9 mouse cellular contexts compared by ENCODE assay signal in genomic region chr11:119127686-119128473, GRCm38 (mm10). TPM values are rescaled to one million over a fixed set of nuclear protein-coding genes. Genes with fewer than 3 reads are reported as not detected.
A peak's percentile ranks its signal among the peaks of the same experiment; 100 is the strongest.
DNase-seq lines count a peak whose midpoint lies in the region; ATAC-seq lines count a peak whose summit lies in the region.
"Had no signal": no experiment of that assay in that cellular context is flagged by ENCODE, and none has a peak within 500 bp of the region (broad histone marks: within the 10 kb centered on the region; RNA-seq: fewer than 3 reads in every experiment).

No protein-coding gene starts in this region.

- no peaks in the 10 kb centered on the region for H3K9me3 ChIP-seq in hindbrain, embryonic 10.5 days
- no peaks in the 10 kb centered on the region for H3K9me3 ChIP-seq in hindbrain, embryonic 16.5 days (ENCODE audit: control insufficient read depth, low read length)
- H3K9me3 ChIP-seq in midbrain, embryonic 15.5 days: no peaks in the 10 kb centered on the region

- no peak overlapping the region for H3K4me3 ChIP-seq in hindbrain, embryonic 10.5 days
- H3K4me3 ChIP-seq in hindbrain, embryonic 16.5 days (ENCODE audit: low read length): no peak overlapping the region
- no peak overlapping the region for H3K4me3 ChIP-seq in midbrain, embryonic 15.5 days
- H3K4me3 ChIP-seq: erythroblast, embryonic 14.5 days had no signal

- peaks cover 60% of the 10 kb centered on the region for H3K4me1 ChIP-seq in hindbrain, embryonic 10.5 days (replicated peaks)
- peaks cover 35% of the 10 kb centered on the region for H3K4me1 ChIP-seq in hindbrain, embryonic 16.5 days (ENCODE audit: control insufficient read depth, insufficient read depth, low read depth, low read length)
- peaks cover 43% of the 10 kb centered on the region for H3K4me1 ChIP-seq in midbrain, embryonic 15.5 days

- no peak overlapping the region for H3K4me2 ChIP-seq in hindbrain, embryonic 16.5 days (ENCODE audit: low read length)
- H3K4me2 ChIP-seq in midbrain, embryonic 15.5 days: no peak overlapping the region

- 73% methylated on average over 9 of the region's 9 CpGs for WGBS in hindbrain, embryonic 10.5 days
- 58% methylated on average over 9 of the region's 9 CpGs for WGBS in hindbrain, embryonic 16.5 days
- WGBS in midbrain, embryonic 15.5 days: 58% methylated on average over 9 of the region's 9 CpGs

- H3K27ac ChIP-seq in hindbrain, embryonic 10.5 days: peak overlapping the region; percentile 51; the same call in 1 of the 2 replicates
- H3K27ac ChIP-seq in hindbrain, embryonic 16.5 days (ENCODE audit: low read depth, low read length): no peak overlapping the region
- no peak overlapping the region for H3K27ac ChIP-seq in midbrain, embryonic 15.5 days

- H3K27me3 ChIP-seq in hindbrain, embryonic 10.5 days (ENCODE audit: insufficient read depth, poor library complexity, severe bottlenecking): peaks cover 76% of the 10 kb centered on the region
- H3K27me3 ChIP-seq in hindbrain, embryonic 16.5 days (replicated peaks; ENCODE audit: control insufficient read depth, insufficient read depth, low read length): no peaks in the 10 kb centered on the region
- H3K27me3 ChIP-seq in midbrain, embryonic 15.5 days (replicated peaks): no peaks in the 10 kb centered on the region

- DNase-seq in hindbrain, embryonic 10.5 days (ENCODE audit: low spot score): no peak
- peak; percentile 96 to 97 for DNase-seq in adrenal gland, postnatal 36 days
- peak; percentile 49 to 70 for DNase-seq in heart, adult 9 months (ENCODE audit: low spot score in 2 of 2)
- peak; percentile 92 for DNase-seq in kidney, postnatal 10 days
- peak; percentile 49 for DNase-seq in urinary bladder, postnatal 10 days (ENCODE audit: low spot score)
- no peak for DNase-seq in layer of hippocampus, postnatal 10 days (ENCODE audit: low spot score in 2 of 2)

- no peaks in the 10 kb centered on the region for H3K36me3 ChIP-seq in hindbrain, embryonic 10.5 days
- H3K36me3 ChIP-seq in hindbrain, embryonic 16.5 days (ENCODE audit: control insufficient read depth, insufficient read depth, low read length): no peaks in the 10 kb centered on the region
- H3K36me3 ChIP-seq in midbrain, embryonic 15.5 days (replicated peaks): no peaks in the 10 kb centered on the region

- ATAC-seq in hindbrain, embryonic 16.5 days: no peak
- ATAC-seq in midbrain, embryonic 15.5 days (replicated peaks): 0 out of 2 replicates have a peak, but pooled peaks have one; percentile 37

- H3K9ac ChIP-seq in hindbrain, embryonic 16.5 days (ENCODE audit: low read depth, low read length): no peak overlapping the region; the same call in 1 of the 2 replicates
- no peak overlapping the region for H3K9ac ChIP-seq in midbrain, embryonic 15.5 days

RNA-seq across cellular contexts. Expression of gene Cbx4, which starts 41.9 kb away (rescaled TPM):
- 4.4 and 8.2 TPM in 2 replicates for polyA plus RNA-seq in hindbrain, embryonic 10.5 days (2016; fragmentation: Nextera tagmentation; extraction: Ambion mirVana)
- polyA plus RNA-seq in hindbrain, embryonic 16.5 days (2015; fragmentation: Nextera tagmentation; extraction: Ambion mirVana): 23.4 and 24.8 TPM in 2 replicates
- 100 to 1,000 TPM; 200 to 332 TPM for total RNA-seq in adrenal gland, postnatal 36 days (2021)
- 23.7 and 24.7 TPM in 2 replicates for polyA plus RNA-seq in midbrain, embryonic 15.5 days (2015; fragmentation: Nextera tagmentation; extraction: Ambion mirVana)
- 10 to 100 TPM; 49.2 to 51.2 TPM for total RNA-seq in layer of hippocampus, postnatal 10 days (2021)

Comparison
In these comparisons a context has a peak if more than half of its experiments do, and no peak if none do; other contexts are left out.
1. DNase-seq: peak in adrenal gland, postnatal 36 days (2 of 2), heart, adult 9 months (2 of 2), kidney, postnatal 10 days (single experiment) and urinary bladder, postnatal 10 days (single experiment); none in hindbrain, embryonic 10.5 days (single experiment) and layer of hippocampus, postnatal 10 days (0 of 2).